Mouse (Mus musculus) limb, embryonic 10.5 days (tissue): Measurements from ENCODE around the gene Kcnh8. TPM values are rescaled to one million over a fixed set of nuclear protein-coding genes. Genes with fewer than 3 reads are reported as not detected.

Source experiments
- DNase-seq: peaks from one replicate; pipeline ENCODE4 v3.0.0-alpha.2; 2017; ENCODE audit warnings: low spot score
- H3K27ac ChIP-seq: fragments of 300-500 bp; sonication (generic); 2 replicates; pipeline ENCODE4 v1.5.1; 2016; ENCODE audit warnings: mild to moderate bottlenecking
- H3K27me3 ChIP-seq: fragments of 300-500 bp; sonication (generic); 2 replicates; pipeline ENCODE4 v1.6.1; 2016; ENCODE audit warnings: low read depth, mild to moderate bottlenecking; ENCODE audit not compliant: poor library complexity, severe bottlenecking
- H3K36me3 ChIP-seq: fragments of 300-500 bp; sonication (generic); 2 replicates; pipeline ENCODE4 v1.6.1; 2016; ENCODE audit warnings: mild to moderate bottlenecking, moderate library complexity
- H3K4me1 ChIP-seq: fragments of 300-500 bp; sonication (generic); 2 replicates; pipeline ENCODE4 v1.6.1; 2016
- H3K4me3 ChIP-seq: fragments of 300-500 bp; sonication (generic); 2 replicates; pipeline ENCODE4 v1.5.1; 2016; ENCODE audit warnings: mild to moderate bottlenecking, moderate library complexity
- H3K9me3 ChIP-seq: fragments of 300-500 bp; sonication (generic); replicated peaks from 2 replicates; pipeline ENCODE4 v1.6.1; 2016; ENCODE audit warnings: mild to moderate bottlenecking
- WGBS: fragments of 180-500 bp; shearing (Covaris S2); methylation state at CpG from one replicate; pipeline ENCODE4 v1.1.7; 2016; 5-methylcytosine and 5-hydroxymethylcytosine counted together
- polyA plus RNA-seq: library from polyadenylated mRNA; unstranded; fragments of >200 nt; fragmentation: Nextera tagmentation; extraction: Ambion mirVana; gene quantifications from 2 replicates; pipeline ENCODE4 v1.2.1, GENCODE M21; 2016

The Kcnh8 gene
- polyA plus RNA-seq, 1 experiment from 2014 or later: not detected

- no peaks in the 10 kb centered on the region for H3K36me3 ChIP-seq
Measured at GRCm38 (mm10) chr17:52691988-52692387, 89.5 kb downstream of the Kcnh8 start.

DNA sequence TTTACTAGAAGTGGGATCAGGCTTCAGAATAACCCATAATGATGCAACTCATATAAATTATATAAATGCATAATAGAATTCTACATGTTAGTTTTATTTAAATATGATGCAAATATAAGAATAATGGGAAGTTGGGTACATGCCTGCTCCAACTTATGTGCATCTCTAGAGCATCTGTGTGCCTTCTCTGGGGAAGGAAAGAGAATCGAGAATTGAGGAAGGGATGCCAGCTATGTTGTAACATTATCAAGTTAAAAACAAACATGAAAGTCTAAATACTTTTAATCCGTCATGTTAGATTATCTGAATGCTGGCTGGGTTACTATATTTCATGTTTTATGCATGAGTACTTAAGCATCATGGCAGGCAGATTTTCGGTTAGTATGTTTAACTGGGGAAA, 99.4 kb downstream of the Kcnh8 start:
- 88% methylated on average over 3 of the region's 3 CpGs for WGBS
- DNase-seq: no peak

More at GRCm38 (mm10) chr17:52691988-52692387, 89.5 kb downstream of the Kcnh8 start:
- Histone ChIP-seq H3K4me3 (no peak overlapping the region), H3K27ac (no peak overlapping the region), H3K27me3 (no peaks in the 10 kb centered on the region), H3K9me3 (no peaks in the 10 kb centered on the region), H3K4me1 (no peaks in the 10 kb centered on the region)
- no peak for DNase-seq

GRCm38 (mm10) chr17:52712319-52712718, 109.8 kb downstream of the Kcnh8 start:
- 55% methylated on average over 1 of the region's 1 CpGs for WGBS
- Histone ChIP-seq H3K4me1 (no peaks in the 10 kb centered on the region), H3K9me3 (no peaks in the 10 kb centered on the region), H3K27ac (no peak overlapping the region), H3K27me3 (no peaks in the 10 kb centered on the region), H3K36me3 (no peaks in the 10 kb centered on the region), H3K4me3 (no peak overlapping the region)
- DNase-seq: no peak

More for the DNA sequence above, 99.4 kb downstream of the Kcnh8 start:
- Histone ChIP-seq H3K27me3 (no peaks in the 10 kb centered on the region), H3K4me3 (no peak overlapping the region), H3K9me3 (no peaks in the 10 kb centered on the region), H3K36me3 (no peaks in the 10 kb centered on the region), H3K27ac (no peak overlapping the region), H3K4me1 (no peaks in the 10 kb centered on the region)

- 83% methylated on average over 3 of the region's 3 CpGs for WGBS
- Histone ChIP-seq H3K36me3 (no peaks in the 10 kb centered on the region), H3K27ac (no peak overlapping the region), H3K4me3 (no peak overlapping the region), H3K9me3 (no peaks in the 10 kb centered on the region), H3K27me3 (no peaks in the 10 kb centered on the region), H3K4me1 (no peaks in the 10 kb centered on the region)
- no peak for DNase-seq
Measured at GRCm38 (mm10) chr17:52722214-52722613, 119.7 kb downstream of the Kcnh8 start.

- no peak for DNase-seq
- Histone ChIP-seq H3K27ac (no peak overlapping the region), H3K36me3 (no peaks in the 10 kb centered on the region), H3K4me3 (no peak overlapping the region), H3K4me1 (no peaks in the 10 kb centered on the region), H3K27me3 (no peaks in the 10 kb centered on the region), H3K9me3 (no peaks in the 10 kb centered on the region)
- 83% methylated on average over 2 of the region's 2 CpGs for WGBS
Measured at GRCm38 (mm10) chr17:52728806-52729205, 126.3 kb downstream of the Kcnh8 start.

DNA sequence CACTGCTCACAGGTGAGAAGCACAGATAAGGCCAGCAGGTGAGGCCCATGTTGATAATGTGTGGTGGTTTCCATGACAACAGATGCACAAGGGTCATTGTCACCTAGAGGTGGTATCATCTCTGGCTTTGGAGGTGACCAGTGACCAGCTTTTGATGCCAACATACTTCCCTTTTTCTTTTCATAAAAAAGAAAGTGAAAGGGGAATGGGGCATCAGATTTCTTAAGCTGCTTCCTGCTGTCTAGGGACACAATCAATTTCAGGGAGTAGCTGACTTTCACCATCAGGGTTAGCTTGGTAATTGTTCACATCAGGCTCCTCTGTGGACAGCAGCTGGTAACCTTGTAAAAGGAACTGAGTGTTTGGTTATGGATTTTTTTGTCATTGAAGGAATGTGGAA, 135.9 kb downstream of the Kcnh8 start:
- H3K4me1 ChIP-seq: no peaks in the 10 kb centered on the region
- no peak overlapping the region for H3K27ac ChIP-seq
- no peak for DNase-seq
- H3K36me3 ChIP-seq: no peaks in the 10 kb centered on the region
- H3K27me3 ChIP-seq: no peaks in the 10 kb centered on the region
- no peak overlapping the region for H3K4me3 ChIP-seq
- no peaks in the 10 kb centered on the region for H3K9me3 ChIP-seq

DNA sequence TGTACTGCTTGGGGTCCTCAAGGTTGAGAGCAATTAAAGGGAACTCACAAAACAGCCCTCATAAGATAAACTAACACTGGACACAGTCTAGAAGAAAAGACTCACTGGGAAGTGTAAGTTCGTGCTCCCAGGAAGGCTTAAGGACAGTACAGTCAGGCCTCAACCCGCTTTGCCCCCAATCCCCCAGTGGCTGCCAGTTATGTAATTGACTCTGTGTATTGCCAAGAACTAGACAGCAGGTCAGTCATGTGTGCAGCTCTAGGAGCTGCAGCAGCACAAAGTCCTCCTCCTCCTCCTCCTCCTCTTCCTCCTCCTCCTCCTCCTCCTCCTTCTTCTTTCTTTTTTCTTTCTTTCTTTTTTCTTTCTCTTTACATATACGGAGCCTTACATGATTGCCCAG, 185.6 kb downstream of the Kcnh8 start:
- no peak for DNase-seq
- H3K4me1 ChIP-seq: no peaks in the 10 kb centered on the region
- WGBS: 85% methylated on average over 3 of the region's 3 CpGs
- H3K36me3 ChIP-seq: no peaks in the 10 kb centered on the region
- H3K27ac ChIP-seq: no peak overlapping the region
- no peak overlapping the region for H3K4me3 ChIP-seq
- no peaks in the 10 kb centered on the region for H3K9me3 ChIP-seq
- H3K27me3 ChIP-seq: no peaks in the 10 kb centered on the region

GRCm38 (mm10) chr17:52804463-52804862, 202.0 kb downstream of the Kcnh8 start:
- Histone ChIP-seq H3K36me3 (no peaks in the 10 kb centered on the region), H3K4me3 (no peak overlapping the region), H3K27ac (no peak overlapping the region), H3K4me1 (no peaks in the 10 kb centered on the region), H3K9me3 (no peaks in the 10 kb centered on the region), H3K27me3 (no peaks in the 10 kb centered on the region)
- WGBS: 56% methylated on average over 6 of the region's 6 CpGs
- DNase-seq: no peak

DNA sequence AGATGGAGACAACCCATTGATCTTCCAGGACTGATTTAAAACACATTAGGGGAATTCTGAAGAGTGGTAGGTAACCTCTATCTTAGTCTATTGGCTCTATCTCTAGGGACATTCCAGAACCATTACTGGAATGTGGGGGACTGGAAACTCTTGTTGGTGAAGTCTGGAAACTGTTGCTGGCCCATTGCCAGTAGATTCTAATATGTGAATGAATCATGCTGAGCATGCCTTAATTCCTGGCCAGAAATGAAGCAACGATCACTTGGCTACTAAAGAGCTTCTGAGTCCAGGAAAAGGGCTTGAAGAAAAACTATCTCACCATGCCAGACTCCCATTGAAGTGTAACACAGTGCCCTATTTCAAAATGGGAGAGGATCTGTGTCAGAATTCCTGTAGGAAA, 208.3 kb downstream of the Kcnh8 start:
- H3K27me3 ChIP-seq: no peaks in the 10 kb centered on the region
- H3K9me3 ChIP-seq: no peaks in the 10 kb centered on the region
- 84% methylated on average over 1 of the region's 1 CpGs for WGBS
- no peak overlapping the region for H3K4me3 ChIP-seq
- no peak overlapping the region for H3K27ac ChIP-seq
- H3K36me3 ChIP-seq: no peaks in the 10 kb centered on the region
- no peaks in the 10 kb centered on the region for H3K4me1 ChIP-seq
- DNase-seq: no peak

DNA sequence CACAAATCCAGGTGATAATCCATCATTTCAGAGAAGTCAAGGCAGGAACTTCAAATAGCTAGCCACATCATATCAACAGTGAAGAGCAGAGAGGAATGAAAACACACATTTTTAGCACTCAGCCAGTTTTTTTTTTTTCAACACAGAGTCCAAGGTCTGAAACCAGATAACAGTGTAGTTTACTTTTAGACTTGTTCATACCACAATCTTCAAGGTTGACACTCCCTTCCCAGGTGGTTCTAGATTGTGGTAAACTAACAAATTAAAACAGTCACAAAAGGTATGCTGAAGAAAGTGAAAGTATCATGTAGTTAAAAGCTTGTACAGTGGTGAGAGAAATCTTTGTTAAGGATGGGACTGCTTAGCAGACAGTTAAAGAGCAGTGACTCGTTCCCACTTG, 216.5 kb downstream of the Kcnh8 start:
- Histone ChIP-seq H3K4me1 (no peaks in the 10 kb centered on the region), H3K9me3 (no peaks in the 10 kb centered on the region), H3K27me3 (no peaks in the 10 kb centered on the region), H3K27ac (no peak overlapping the region), H3K36me3 (no peaks in the 10 kb centered on the region), H3K4me3 (no peak overlapping the region)
- no peak for DNase-seq
- 95% methylated on average over 1 of the region's 1 CpGs for WGBS

GRCm38 (mm10) chr17:52829678-52830077, 227.2 kb downstream of the Kcnh8 start:
- 94% methylated on average over 4 of the region's 4 CpGs for whole genome bisulfite sequencing
- H3K27ac ChIP-seq: no peak overlapping the region

DNA sequence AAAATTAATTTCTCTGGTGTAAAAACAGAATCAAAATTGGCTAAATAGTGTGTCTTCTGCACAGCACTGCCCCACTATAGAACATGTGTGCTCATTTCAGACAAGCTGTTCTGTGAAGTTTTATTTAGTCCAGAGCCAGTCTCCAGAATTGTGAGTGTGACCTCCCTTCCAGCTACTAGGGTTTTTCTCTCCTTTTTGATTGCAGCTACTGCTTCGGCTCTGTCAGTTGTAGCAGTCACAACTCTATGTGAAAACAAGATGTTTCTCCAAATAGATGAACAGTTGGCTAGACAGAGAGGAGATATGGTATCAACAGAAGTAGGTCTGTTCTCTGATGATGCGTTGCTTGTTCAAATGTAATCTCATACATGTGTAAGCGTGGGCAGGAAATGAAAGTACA, 270.7 kb downstream of the Kcnh8 start:
- H3K9me3 ChIP-seq: no peaks in the 10 kb centered on the region
- no peaks in the 10 kb centered on the region for H3K36me3 ChIP-seq
- H3K27me3 ChIP-seq: no peaks in the 10 kb centered on the region
- DNase-seq: no peak
- H3K4me3 ChIP-seq: no peak overlapping the region
- no peak overlapping the region for H3K27ac ChIP-seq
- no peaks in the 10 kb centered on the region for H3K4me1 ChIP-seq
- 90% methylated on average over 3 of the region's 3 CpGs for WGBS

More at GRCm38 (mm10) chr17:52829678-52830077, 227.2 kb downstream of the Kcnh8 start:
- DNase-seq: no peak
- H3K4me3 ChIP-seq: no peak overlapping the region
- H3K9me3 ChIP-seq: no peaks in the 10 kb centered on the region
- no peaks in the 10 kb centered on the region for H3K4me1 ChIP-seq
- no peaks in the 10 kb centered on the region for H3K27me3 ChIP-seq
- H3K36me3 ChIP-seq: no peaks in the 10 kb centered on the region

GRCm38 (mm10) chr17:52878964-52879363, 276.5 kb downstream of the Kcnh8 start:
- Histone ChIP-seq H3K4me3 (no peak overlapping the region), H3K27me3 (no peaks in the 10 kb centered on the region), H3K27ac (no peak overlapping the region), H3K36me3 (no peaks in the 10 kb centered on the region), H3K9me3 (no peaks in the 10 kb centered on the region), H3K4me1 (no peaks in the 10 kb centered on the region)
- DNase-seq: no peak
- WGBS: 65% methylated on average over 1 of the region's 1 CpGs

DNA sequence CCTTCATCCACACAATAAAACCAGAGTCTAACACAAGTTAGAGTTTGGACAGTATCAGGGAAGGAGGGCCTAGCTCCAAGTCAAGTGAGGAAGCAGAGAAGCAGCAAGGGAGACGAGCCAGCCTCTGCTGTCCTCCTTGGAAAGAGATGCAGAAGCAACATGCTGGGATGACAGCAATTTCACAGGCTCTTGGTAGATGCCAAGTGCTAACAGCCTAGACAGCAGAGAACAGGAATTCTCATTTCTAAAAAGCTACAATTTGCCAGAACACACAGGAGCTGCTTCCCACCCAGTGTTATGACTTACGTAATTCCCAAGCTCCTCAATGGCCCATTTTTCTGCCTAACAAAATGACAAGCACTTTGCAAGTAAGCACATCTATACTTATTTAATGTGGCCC, 277.5 kb downstream of the Kcnh8 start:
- no peaks in the 10 kb centered on the region for H3K36me3 ChIP-seq
- 75% methylated on average over 2 of the region's 2 CpGs for WGBS
- H3K9me3 ChIP-seq: no peaks in the 10 kb centered on the region
- no peaks in the 10 kb centered on the region for H3K27me3 ChIP-seq
- no peak overlapping the region for H3K4me3 ChIP-seq
- no peak overlapping the region for H3K27ac ChIP-seq
- H3K4me1 ChIP-seq: no peaks in the 10 kb centered on the region
- DNase-seq: no peak
